Mouse (Mus musculus) CH12.LX (cell line): Measurements from ENCODE around the gene Adal.

Source experiments
- BHLHE40 ChIP-seq: IDR thresholded peaks from 2 replicates; pipeline ENCODE4 v1.6.1; 2011; ENCODE audit warnings: mild to moderate bottlenecking, low read depth, low read length, improper control_type of control experiment
- CTCF ChIP-seq, 2 experiments: IDR thresholded peaks in 1 of 2; conservative IDR thresholded peaks in 1 of 2; 2 replicates each; pipeline ENCODE4 v1.5.1; 2011 to 2012; ENCODE audit warnings: low read depth in 2 of 2, low read length in 2 of 2, improper control_type of control experiment in 1 of 2, inconsistent platforms in 1 of 2, mild to moderate bottlenecking in 1 of 2, moderate library complexity in 1 of 2
- EP300 ChIP-seq: IDR thresholded peaks from 2 replicates; pipeline ENCODE4 v1.6.1; 2011; ENCODE audit warnings: low read length, improper control_type of control experiment
- ETS1 ChIP-seq: conservative IDR thresholded peaks from 2 replicates; pipeline ENCODE4 v1.6.1; 2012; ENCODE audit warnings: low read depth, mild to moderate bottlenecking, inconsistent platforms, low read length, improper control_type of control experiment, moderate library complexity
- HCFC1 ChIP-seq: IDR thresholded peaks from 2 replicates; pipeline ENCODE4 v1.6.1; 2012; ENCODE audit warnings: low read depth, mild to moderate bottlenecking, inconsistent platforms, low read length, improper control_type of control experiment
- IRF4 ChIP-seq: IDR thresholded peaks from 2 replicates; pipeline ENCODE4 v1.6.1; 2014; ENCODE audit warnings: low read depth, mild to moderate bottlenecking, inconsistent platforms, low read length, improper control_type of control experiment
- KAT2A ChIP-seq: IDR thresholded peaks from 2 replicates; pipeline ENCODE4 v1.6.1; 2012; ENCODE audit warnings: low read length, improper control_type of control experiment, inconsistent platforms; ENCODE audit not compliant: insufficient replicate concordance
- MAX ChIP-seq: IDR thresholded peaks from 2 replicates; pipeline ENCODE4 v1.6.1; 2011; ENCODE audit warnings: low read length, improper control_type of control experiment
- PAX5 ChIP-seq: IDR thresholded peaks from 2 replicates; pipeline ENCODE4 v1.6.1; 2012; ENCODE audit warnings: low read length, inconsistent platforms, mixed read lengths
- POLR2A ChIP-seq: IDR thresholded peaks from 2 replicates; pipeline ENCODE4 v1.6.1; 2011; ENCODE audit warnings: low read depth, mild to moderate bottlenecking, improper control_type of control experiment, low read length
- POLR2AphosphoS2 ChIP-seq: IDR thresholded peaks from 2 replicates; pipeline ENCODE4 v1.6.1; 2011; ENCODE audit warnings: low read depth, low read length, improper control_type of control experiment
- TCF12 ChIP-seq: IDR thresholded peaks from 2 replicates; pipeline ENCODE4 v1.6.1; 2014; ENCODE audit warnings: low read depth, mild to moderate bottlenecking, inconsistent platforms, low read length, improper control_type of control experiment
- USF2 ChIP-seq: conservative IDR thresholded peaks from 2 replicates; pipeline ENCODE4 v1.6.1; 2011; ENCODE audit warnings: low read depth, low read length, improper control_type of control experiment
- ZMIZ1 ChIP-seq: IDR thresholded peaks from 2 replicates; pipeline ENCODE4 v1.6.1; 2012; ENCODE audit warnings: low read depth, mild to moderate bottlenecking, inconsistent platforms, low read length, improper control_type of control experiment

GRCm38 (mm10) chr2:121183431-121183830, 43.2 kb downstream of the Adal start:
- TF ChIP-seq ETS1 = no peak
- no peak for TF ChIP-seq MAX
- no peak for TF ChIP-seq CTCF (conservative IDR thresholded peaks at IDR 0.05 in 1 of 2, IDR thresholded peaks at IDR 0.05 in 1 of 2; ENCODE audit: low read depth in 2 of 2, low read length in 2 of 2)
- TF ChIP-seq ZMIZ1 = no peak
- TF ChIP-seq EP300 = no peak
- TF ChIP-seq USF2 = no peak
- TF ChIP-seq HCFC1 = no peak
- TF ChIP-seq TCF12 = no peak
- no peak for TF ChIP-seq BHLHE40
- no peak for TF ChIP-seq KAT2A
- no peak for TF ChIP-seq POLR2AphosphoS2
- TF ChIP-seq POLR2A = no peak
- TF ChIP-seq PAX5 = no peak
- TF ChIP-seq IRF4 = no peak
